Mouse (Mus musculus) midbrain, embryonic 10.5 days (tissue): ENCODE results near the gene Syce1. TPM values are rescaled to one million over a fixed set of nuclear protein-coding genes. Genes with fewer than 3 reads are reported as not detected.
"Not testable (repeated sequence)": the region's sequence is repeated elsewhere in the genome, so short reads cannot be mapped to it uniquely, and the experiment has no call there.

Experiments
- DNase-seq: peaks from one replicate; pipeline ENCODE4 v3.0.0-alpha.2; 2017; ENCODE audit warnings: low spot score
- H3K27ac ChIP-seq: fragments of 300-500 bp; sonication (generic); replicated peaks from 2 replicates; pipeline ENCODE4 v1.5.1; 2016; ENCODE audit warnings: mild to moderate bottlenecking
- H3K27me3 ChIP-seq: fragments of 300-500 bp; sonication (generic); 2 replicates; pipeline ENCODE4 v1.6.1; 2016; ENCODE audit warnings: low read depth, mild to moderate bottlenecking; ENCODE audit not compliant: poor library complexity, severe bottlenecking
- H3K36me3 ChIP-seq: fragments of 300-500 bp; sonication (generic); 2 replicates; pipeline ENCODE4 v1.6.1; 2016; ENCODE audit warnings: mild to moderate bottlenecking, moderate library complexity
- H3K4me1 ChIP-seq: fragments of 300-500 bp; sonication (generic); 2 replicates; pipeline ENCODE4 v1.6.1; 2016
- H3K4me3 ChIP-seq: fragments of 300-500 bp; sonication (generic); 2 replicates; pipeline ENCODE4 v1.5.1; 2016; ENCODE audit warnings: mild to moderate bottlenecking, moderate library complexity
- H3K9me3 ChIP-seq: fragments of 300-500 bp; sonication (generic); replicated peaks from 2 replicates; pipeline ENCODE4 v1.6.1; 2016; ENCODE audit warnings: mild to moderate bottlenecking
- WGBS: fragments of 180-500 bp; shearing (Covaris S2); methylation state at CpG from one replicate; pipeline ENCODE4 v1.1.7; 2016; 5-methylcytosine and 5-hydroxymethylcytosine counted together
- polyA plus RNA-seq: library from polyadenylated mRNA; unstranded; fragments of >200 nt; fragmentation: Nextera tagmentation; extraction: Ambion mirVana; gene quantifications from 2 replicates; pipeline ENCODE4 v1.2.1, GENCODE M21; 2016

Gene Syce1
- polyA plus RNA-seq, 1 experiment from 2014 or later = not detected

GRCm38 (mm10) chr7:140812850-140813249 lies 25.2 kb upstream of the Syce1 start:
- WGBS = 90% methylated on average over 12 of the region's 12 CpGs
- no peak overlapping the region for H3K4me3 ChIP-seq
- H3K4me1 ChIP-seq = 0 out of 2 replicates have a peak, but pooled peaks cover 2% of the 10 kb centered on the region
- H3K27ac ChIP-seq = no peak overlapping the region
- peaks cover 32% of the 10 kb centered on the region for H3K36me3 ChIP-seq
- H3K9me3 ChIP-seq = no peaks in the 10 kb centered on the region
- DNase-seq = no peak
- H3K27me3 ChIP-seq = no peaks in the 10 kb centered on the region

- WGBS = 84% methylated on average over 13 of the region's 13 CpGs
- no peak overlapping the region for H3K27ac ChIP-seq
These were observed 24.1 kb upstream of the Syce1 start for GRCm38 (mm10) chr7:140811714-140812113.

GRCm38 (mm10) chr7:140810496-140810895 lies 22.8 kb upstream of the Syce1 start:
- no peaks in the 10 kb centered on the region for H3K9me3 ChIP-seq
- no peak for DNase-seq
- H3K27me3 ChIP-seq = no peaks in the 10 kb centered on the region
- 0 out of 2 replicates have a peak, but pooled peaks cover 3% of the 10 kb centered on the region for H3K4me1 ChIP-seq
- H3K4me3 ChIP-seq = no peak overlapping the region
- peaks cover 32% of the 10 kb centered on the region for H3K36me3 ChIP-seq
- WGBS = 89% methylated on average over 6 of the region's 6 CpGs
- no peak overlapping the region for H3K27ac ChIP-seq

More at GRCm38 (mm10) chr7:140811714-140812113, 24.1 kb upstream of the Syce1 start:
- H3K36me3 ChIP-seq = peaks cover 32% of the 10 kb centered on the region
- no peak for DNase-seq
- no peak overlapping the region for H3K4me3 ChIP-seq
- H3K4me1 ChIP-seq = 0 out of 2 replicates have a peak, but pooled peaks cover 3% of the 10 kb centered on the region
- H3K9me3 ChIP-seq = no peaks in the 10 kb centered on the region
- no peaks in the 10 kb centered on the region for H3K27me3 ChIP-seq

GRCm38 (mm10) chr7:140805704-140806103 lies 18.1 kb upstream of the Syce1 start:
- H3K4me1 ChIP-seq = 0 out of 2 replicates have a peak, but pooled peaks cover 3% of the 10 kb centered on the region
- no peak for DNase-seq
- 18% methylated on average over 1 of the region's 1 CpGs for WGBS
- peaks cover 5% of the 10 kb centered on the region for H3K36me3 ChIP-seq
- no peaks in the 10 kb centered on the region for H3K9me3 ChIP-seq
- no peak overlapping the region for H3K27ac ChIP-seq
- no peaks in the 10 kb centered on the region for H3K27me3 ChIP-seq
- H3K4me3 ChIP-seq = no peak overlapping the region

GRCm38 (mm10) chr7:140802629-140803028 lies 15.0 kb upstream of the Syce1 start:
- Histone ChIP-seq H3K4me3 (no peak overlapping the region), H3K27me3 (no peaks in the 10 kb centered on the region), H3K36me3 (no peaks in the 10 kb centered on the region), H3K9me3 (no peaks in the 10 kb centered on the region), H3K4me1 (no peaks in the 10 kb centered on the region), H3K27ac (no peak overlapping the region)
- WGBS = 90% methylated on average over 6 of the region's 6 CpGs
- no peak for DNase-seq

- Histone ChIP-seq H3K36me3 (no peaks in the 10 kb centered on the region), H3K4me3 (no peak overlapping the region), H3K4me1 (no peaks in the 10 kb centered on the region), H3K27me3 (no peaks in the 10 kb centered on the region), H3K9me3 (no peaks in the 10 kb centered on the region), H3K27ac (no peak overlapping the region)
- no peak for DNase-seq
- 69% methylated on average over 2 of the region's 2 CpGs for WGBS
These were observed 10.6 kb upstream of the Syce1 start for GRCm38 (mm10) chr7:140798212-140798611.

GRCm38 (mm10) chr7:140797619-140798018 lies 10.0 kb upstream of the Syce1 start:
- Histone ChIP-seq H3K27me3 (no peaks in the 10 kb centered on the region), H3K9me3 (no peaks in the 10 kb centered on the region), H3K4me1 (no peaks in the 10 kb centered on the region), H3K27ac (no peak overlapping the region), H3K36me3 (no peaks in the 10 kb centered on the region), H3K4me3 (no peak overlapping the region)
- WGBS = 88% methylated on average over 3 of the region's 3 CpGs
- no peak for DNase-seq

GRCm38 (mm10) chr7:140793541-140793940 lies 5.9 kb upstream of the Syce1 start:
- no peak for DNase-seq
- Histone ChIP-seq H3K27me3 (no peaks in the 10 kb centered on the region), H3K9me3 (no peaks in the 10 kb centered on the region), H3K4me1 (no peaks in the 10 kb centered on the region), H3K27ac (no peak overlapping the region), H3K4me3 (no peak overlapping the region), H3K36me3 (no peaks in the 10 kb centered on the region)
- WGBS = 79% methylated on average over 4 of the region's 4 CpGs

- Histone ChIP-seq H3K9me3 (no peaks in the 10 kb centered on the region), H3K36me3 (no peaks in the 10 kb centered on the region), H3K4me3 (no peak overlapping the region), H3K4me1 (no peaks in the 10 kb centered on the region), H3K27me3 (no peaks in the 10 kb centered on the region), H3K27ac (no peak overlapping the region)
- DNase-seq = no peak
- 87% methylated on average over 7 of the region's 7 CpGs for WGBS
These were observed 392 bp upstream of the Syce1 start for GRCm38 (mm10) chr7:140788053-140788435.

- H3K27me3 ChIP-seq = no peaks in the 10 kb centered on the region
- no peaks in the 10 kb centered on the region for H3K9me3 ChIP-seq
- H3K4me1 ChIP-seq = no peaks in the 10 kb centered on the region
- H3K4me3 ChIP-seq = no peak overlapping the region
- 89% methylated on average over 4 of the region's 4 CpGs for WGBS
- no peak overlapping the region for H3K27ac ChIP-seq
- DNase-seq = no peak
- no peaks in the 10 kb centered on the region for H3K36me3 ChIP-seq
These were observed 7.1 kb downstream of the Syce1 start for GRCm38 (mm10) chr7:140780548-140780947.

GRCm38 (mm10) chr7:140765888-140766739 lies 21.5 kb downstream of the Syce1 start:
- Histone ChIP-seq H3K27me3 (no peaks in the 10 kb centered on the region), H3K27ac (no peak overlapping the region), H3K36me3 (no peaks in the 10 kb centered on the region), H3K9me3 (no peaks in the 10 kb centered on the region), H3K4me3 (no peak overlapping the region), H3K4me1 (no peaks in the 10 kb centered on the region)
- no peak for DNase-seq
- WGBS = 79% methylated on average over 12 of the region's 12 CpGs

- not testable (repeated sequence) for DNase-seq, H3K27me3 ChIP-seq, H3K4me1 ChIP-seq, H3K4me3 ChIP-seq, H3K27ac ChIP-seq, H3K9me3 ChIP-seq, H3K36me3 ChIP-seq
- 75% methylated on average over 1 of the region's 1 CpGs for WGBS
These were observed 22.3 kb downstream of the Syce1 start for GRCm38 (mm10) chr7:140765391-140765790.

GRCm38 (mm10) chr7:140763447-140764020 lies 24.1 kb downstream of the Syce1 start, which contains the start of gene Cyp2e1:
Gene Cyp2e1 (plus strand): TSS chr7:140763739.
- 90% methylated on average over 7 of the region's 7 CpGs for WGBS
- no peak within 1 kb of the TSS for H3K4me3 ChIP-seq

More at GRCm38 (mm10) chr7:140763447-140764020, 24.1 kb downstream of the Syce1 start, which contains the start of gene Cyp2e1:
- no peaks in the 10 kb centered on the region for H3K27me3 ChIP-seq
- H3K36me3 ChIP-seq = no peaks in the 10 kb centered on the region
- H3K4me1 ChIP-seq = no peaks in the 10 kb centered on the region
- no peak for DNase-seq
- H3K27ac ChIP-seq = no peak within 1 kb of the TSS
- H3K9me3 ChIP-seq = no peaks in the 10 kb centered on the region
